Mouse (Mus musculus) heart, embryonic 16.5 days (tissue): ENCODE results near the gene Sec24a. TPM values are rescaled to one million over a fixed set of nuclear protein-coding genes. Genes with fewer than 3 reads are reported as not detected.
A peak's percentile ranks its signal among the peaks of the same experiment; 100 is the strongest.
"Not testable (repeated sequence)": the region's sequence is repeated elsewhere in the genome, so short reads cannot be mapped to it uniquely, and the experiment has no call there.

Source experiments
- ATAC-seq: fragments of 200-750 bp; cut with Nextera tagmentation; replicated peaks from 2 replicates; pipeline ENCODE4 v1.8.0; 2017; ENCODE audit warnings: moderate number of reproducible peaks; ENCODE audit not compliant: insufficient read depth, low FRiP score; ENCODE audit errors: extremely low read depth
- H3K27ac ChIP-seq: fragments of 300-500 bp; sonication (generic); 2 replicates; pipeline ENCODE4 v1.5.1; 2014; ENCODE audit warnings: mild to moderate bottlenecking, low read length, control low read depth, moderate library complexity
- H3K27me3 ChIP-seq: fragments of 300-500 bp; sonication (generic); 2 replicates; pipeline ENCODE4 v1.6.1; 2014; ENCODE audit warnings: low read length, mixed read lengths; ENCODE audit not compliant: control insufficient read depth, insufficient read depth
- H3K36me3 ChIP-seq: fragments of 300-500 bp; sonication (generic); 2 replicates; pipeline ENCODE4 v1.6.1; 2014; ENCODE audit not compliant: control insufficient read depth, insufficient read depth
- H3K4me1 ChIP-seq: fragments of 300-500 bp; sonication (generic); 2 replicates; pipeline ENCODE4 v1.6.1; 2014; ENCODE audit warnings: low read length, mixed read lengths; ENCODE audit not compliant: control insufficient read depth, insufficient read depth
- H3K4me2 ChIP-seq: fragments of 300-500 bp; sonication (generic); 2 replicates; pipeline ENCODE4 v1.6.1; 2014; ENCODE audit warnings: low read depth, mild to moderate bottlenecking, control low read depth, low read length
- H3K4me3 ChIP-seq: fragments of 300-500 bp; sonication (generic); 2 replicates; pipeline ENCODE4 v1.5.1; 2014; ENCODE audit warnings: mild to moderate bottlenecking, control low read depth, low read length
- H3K9ac ChIP-seq: fragments of 300-500 bp; sonication (generic); 2 replicates; pipeline ENCODE4 v1.6.1; 2014; ENCODE audit warnings: low read length, control low read depth
- H3K9me3 ChIP-seq: fragments of 300-500 bp; sonication (generic); replicated peaks from 2 replicates; pipeline ENCODE4 v1.6.1; 2016; ENCODE audit warnings: low read length; ENCODE audit not compliant: control insufficient read depth
- WGBS: fragments of 180-500 bp; shearing (Covaris S2); extraction: QIAGEN DNeasy Blood & Tissue Kit; methylation state at CpG from one replicate; pipeline ENCODE4 v1.1.7; 2014; 5-methylcytosine and 5-hydroxymethylcytosine counted together
- polyA plus RNA-seq: library from polyadenylated mRNA; unstranded; fragments of >200 nt; fragmentation: Nextera tagmentation; extraction: Ambion mirVana; gene quantifications from 2 replicates; pipeline ENCODE4 v1.2.1, GENCODE M21; 2015

The Sec24a gene
- polyA plus RNA-seq, 1 experiment from 2014 or later: 10.7 TPM

- Histone ChIP-seq H3K27me3 (no peaks in the 10 kb centered on the region), H3K9me3 (no peaks in the 10 kb centered on the region), H3K27ac (no peak overlapping the region), H3K4me1 (0 out of 2 replicates have a peak, but pooled peaks cover 3% of the 10 kb centered on the region), H3K36me3 (no peaks in the 10 kb centered on the region; the same call in 1 of the 2 replicates), H3K4me2 (peak overlapping the region; percentile 51), H3K9ac (no peak overlapping the region; the same call in 1 of the 2 replicates), H3K4me3 (peak overlapping the region; percentile 17; the same call in 1 of the 2 replicates)
- peak; percentile 63 for ATAC-seq
- WGBS: 27% methylated on average over 13 of the region's 13 CpGs
These were observed 82.0 kb downstream of the Sec24a start for GRCm38 (mm10) chr11:51681324-51681975.

GRCm38 (mm10) chr11:51679466-51679865 is 84.0 kb downstream of the Sec24a start:
- 69% methylated on average over 3 of the region's 3 CpGs for WGBS

GRCm38 (mm10) chr11:51677737-51678418 is 85.6 kb downstream of the Sec24a start:
- no peak overlapping the region for H3K4me2 ChIP-seq
- no peak overlapping the region for H3K9ac ChIP-seq
- no peak overlapping the region for H3K27ac ChIP-seq
- 0 out of 2 replicates have a peak, but pooled peaks cover 3% of the 10 kb centered on the region for H3K4me1 ChIP-seq
- H3K27me3 ChIP-seq: no peaks in the 10 kb centered on the region
- no peak for ATAC-seq
- no peaks in the 10 kb centered on the region for H3K36me3 ChIP-seq
- H3K9me3 ChIP-seq: no peaks in the 10 kb centered on the region
- WGBS: 68% methylated on average over 6 of the region's 6 CpGs
- no peak overlapping the region for H3K4me3 ChIP-seq

More at GRCm38 (mm10) chr11:51679466-51679865, 84.0 kb downstream of the Sec24a start:
- no peak overlapping the region for H3K9ac ChIP-seq
- 0 out of 2 replicates have a peak, but pooled peaks cover 3% of the 10 kb centered on the region for H3K4me1 ChIP-seq
- no peaks in the 10 kb centered on the region for H3K36me3 ChIP-seq
- no peak overlapping the region for H3K4me2 ChIP-seq
- no peak overlapping the region for H3K4me3 ChIP-seq
- no peak overlapping the region for H3K27ac ChIP-seq
- no peaks in the 10 kb centered on the region for H3K27me3 ChIP-seq
- no peak for ATAC-seq
- H3K9me3 ChIP-seq: no peaks in the 10 kb centered on the region

- no peak overlapping the region for H3K4me3 ChIP-seq
- no peaks in the 10 kb centered on the region for H3K4me1 ChIP-seq
- WGBS: 68% methylated on average over 5 of the region's 5 CpGs
- no peak overlapping the region for H3K27ac ChIP-seq
- no peaks in the 10 kb centered on the region for H3K9me3 ChIP-seq
- H3K36me3 ChIP-seq: no peaks in the 10 kb centered on the region
- H3K9ac ChIP-seq: no peak overlapping the region
- no peaks in the 10 kb centered on the region for H3K27me3 ChIP-seq
- no peak for ATAC-seq
- H3K4me2 ChIP-seq: no peak overlapping the region
These were observed 88.0 kb downstream of the Sec24a start for GRCm38 (mm10) chr11:51675386-51675785.

GRCm38 (mm10) chr11:51673291-51673690 is 90.1 kb downstream of the Sec24a start:
- Histone ChIP-seq H3K36me3 (no peaks in the 10 kb centered on the region), H3K4me3 (no peak overlapping the region), H3K9ac (no peak overlapping the region), H3K9me3 (no peaks in the 10 kb centered on the region), H3K27ac (no peak overlapping the region), H3K4me1 (no peaks in the 10 kb centered on the region), H3K27me3 (no peaks in the 10 kb centered on the region), H3K4me2 (no peak overlapping the region)
- ATAC-seq: no peak
- WGBS: 82% methylated on average over 9 of the region's 9 CpGs

GRCm38 (mm10) chr11:51671376-51671775 is 92.1 kb downstream of the Sec24a start:
- no peaks in the 10 kb centered on the region for H3K4me1 ChIP-seq
- no peaks in the 10 kb centered on the region for H3K9me3 ChIP-seq
- H3K4me2 ChIP-seq: no peak overlapping the region
- WGBS: 66% methylated on average over 2 of the region's 2 CpGs
- H3K36me3 ChIP-seq: no peaks in the 10 kb centered on the region
- H3K27ac ChIP-seq: no peak overlapping the region
- ATAC-seq: no peak
- H3K4me3 ChIP-seq: no peak overlapping the region
- H3K27me3 ChIP-seq: no peaks in the 10 kb centered on the region
- H3K9ac ChIP-seq: no peak overlapping the region

- Histone ChIP-seq H3K9ac (no peak overlapping the region), H3K4me3 (no peak overlapping the region), H3K36me3 (no peaks in the 10 kb centered on the region), H3K27ac (no peak overlapping the region), H3K4me1 (no peaks in the 10 kb centered on the region), H3K27me3 (no peaks in the 10 kb centered on the region), H3K4me2 (no peak overlapping the region), H3K9me3 (no peaks in the 10 kb centered on the region)
- ATAC-seq: no peak
- WGBS: 87% methylated on average over 7 of the region's 7 CpGs
These were observed 92.6 kb downstream of the Sec24a start for GRCm38 (mm10) chr11:51670846-51671245.

- ATAC-seq: not testable (repeated sequence)
These were observed 98.7 kb downstream of the Sec24a start for GRCm38 (mm10) chr11:51664747-51665146.

GRCm38 (mm10) chr11:51662632-51663031 is 100.8 kb downstream of the Sec24a start:
- Histone ChIP-seq H3K9me3 (no peaks in the 10 kb centered on the region), H3K27ac (no peak overlapping the region), H3K27me3 (no peaks in the 10 kb centered on the region), H3K4me2 (no peak overlapping the region), H3K9ac (no peak overlapping the region), H3K36me3 (no peaks in the 10 kb centered on the region), H3K4me3 (no peak overlapping the region), H3K4me1 (peaks cover 9% of the 10 kb centered on the region)
- ATAC-seq: no peak
- WGBS: 82% methylated on average over 7 of the region's 7 CpGs

More at GRCm38 (mm10) chr11:51664747-51665146, 98.7 kb downstream of the Sec24a start:
- WGBS: 83% methylated on average over 7 of the region's 7 CpGs
- H3K36me3 ChIP-seq, H3K27ac ChIP-seq, H3K4me2 ChIP-seq, H3K9ac ChIP-seq, H3K4me1 ChIP-seq, H3K27me3 ChIP-seq, H3K9me3 ChIP-seq, H3K4me3 ChIP-seq: not testable (repeated sequence)
